Comparison of ENCODE assay signal across 8 mouse cellular contexts in the genomic region with DNA sequence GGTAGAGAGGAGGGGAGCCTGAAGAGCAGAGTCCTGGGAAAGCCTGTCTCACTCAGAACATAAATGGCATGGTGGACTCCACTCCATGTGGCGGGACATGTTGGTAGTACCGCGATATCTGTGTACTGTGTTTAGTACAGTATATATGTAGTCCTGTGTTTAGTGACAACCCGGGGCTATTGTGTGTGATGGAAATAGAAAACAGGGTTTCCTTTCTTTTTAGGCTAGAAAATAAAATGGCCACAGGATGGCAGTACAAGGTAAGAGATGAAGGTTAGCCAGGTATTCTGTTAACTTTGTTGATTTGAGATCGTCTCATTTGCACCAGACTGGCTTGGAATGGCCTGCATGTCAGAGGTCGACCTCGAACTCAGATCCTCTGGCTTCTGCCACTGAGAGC.
A peak's percentile ranks its signal among the peaks of the same experiment; 100 is the strongest.
DNase-seq lines count a peak whose midpoint lies in the region; ATAC-seq and TF ChIP-seq lines count a peak whose summit lies in the region.

No protein-coding gene starts in this region.

- no peak overlapping the region for H3K4me2 ChIP-seq in liver, embryonic 12.5 days
- H3K4me2 ChIP-seq in neural tube, embryonic 15.5 days: 0 out of 2 replicates have a peak overlapping the region, but pooled peaks have one; percentile 19

- H3K27ac ChIP-seq in liver, adult 2 months (replicated peaks; ENCODE audit: insufficient read depth, low read depth, low read length): no peak overlapping the region
- no peak overlapping the region for H3K27ac ChIP-seq in liver, embryonic 12.5 days
- no peak overlapping the region for H3K27ac ChIP-seq in neural tube, embryonic 15.5 days (replicated peaks)

- DNase-seq in liver, adult 2 months (ENCODE audit: extremely low read depth, low read depth, low spot score): peak; percentile 21
- DNase-seq in MN1 (ENCODE audit: low spot score): peak; percentile 69
- DNase-seq in heart, postnatal 10 days: peak; percentile 46 to 74
- DNase-seq in layer of hippocampus, postnatal 10 days (ENCODE audit: low spot score in 2 of 2): peak; percentile 32 to 56
- DNase-seq in Muller cell, postnatal 12 days (ENCODE audit: inconsistent ontology term): no peak

- peak; percentile 21; the same call in 1 of the 2 replicates for TF ChIP-seq CTCF in liver, adult 2 months (IDR thresholded peaks at IDR 0.05; ENCODE audit: low read depth, low read length)

- H3K36me3 ChIP-seq in liver, adult 2 months (ENCODE audit: control insufficient read depth, insufficient read depth, low read length): no peaks in the 10 kb centered on the region
- no peaks in the 10 kb centered on the region for H3K36me3 ChIP-seq in liver, embryonic 12.5 days
- H3K36me3 ChIP-seq in neural tube, embryonic 15.5 days: no peaks in the 10 kb centered on the region

- H3K9me3 ChIP-seq in liver, embryonic 12.5 days (replicated peaks): no peaks in the 10 kb centered on the region
- no peaks in the 10 kb centered on the region for H3K9me3 ChIP-seq in neural tube, embryonic 15.5 days (replicated peaks)

- no peak for TF ChIP-seq POLR2A in liver, adult 2 months (IDR thresholded peaks at IDR 0.05; ENCODE audit: extremely low read depth, insufficient read depth, low read length)

- ATAC-seq in liver, embryonic 12.5 days: no peak; the same call in 1 of the 2 replicates
- ATAC-seq in common myeloid progenitor, adult 5-6 weeks (replicated peaks; ENCODE audit: low read depth, poor library complexity, severe bottlenecking): peak; percentile 28
- peak; percentile 51 for ATAC-seq in neural tube, embryonic 15.5 days (ENCODE audit: low FRiP score)

- 19% methylated on average over 7 of the region's 7 CpGs for WGBS in liver, adult 2 months
- 18% methylated on average over 7 of the region's 7 CpGs for WGBS in liver, embryonic 12.5 days (ENCODE audit: insufficient replicate concordance)
- WGBS in neural tube, embryonic 15.5 days: 39% methylated on average over 7 of the region's 7 CpGs

- intact Hi-C loops in heart, postnatal 10 days (cut with DNase I): loop anchor here (1.0 to 10.0 kb wide), 4 partner anchors 39 to 367 kb away; a partner anchor contains a TSS

- H3K9ac ChIP-seq in liver, adult 2 months (ENCODE audit: low read depth, low read length): no peak overlapping the region
- H3K9ac ChIP-seq in liver, embryonic 12.5 days: no peak overlapping the region
- H3K9ac ChIP-seq in neural tube, embryonic 15.5 days (replicated peaks): no peak overlapping the region

- H3K4me1 ChIP-seq in liver, adult 2 months (ENCODE audit: control insufficient read depth, insufficient read depth, low read length): no peaks in the 10 kb centered on the region
- peaks cover 18% of the 10 kb centered on the region for H3K4me1 ChIP-seq in liver, embryonic 12.5 days
- 0 out of 2 replicates have a peak, but pooled peaks cover 7% of the 10 kb centered on the region for H3K4me1 ChIP-seq in neural tube, embryonic 15.5 days

- no peaks in the 10 kb centered on the region for H3K79me2 ChIP-seq in liver, adult 2 months (ENCODE audit: control insufficient read depth, insufficient read depth, low read length)

- H3K4me3 ChIP-seq in liver, adult 2 months (ENCODE audit: insufficient read depth, low read depth, low read length): no peak overlapping the region
- H3K4me3 ChIP-seq in liver, embryonic 12.5 days: no peak overlapping the region
- no peak overlapping the region for H3K4me3 ChIP-seq in neural tube, embryonic 15.5 days (replicated peaks)

- H3K27me3 ChIP-seq in liver, adult 2 months (ENCODE audit: control insufficient read depth, insufficient read depth, low read length): 0 out of 2 replicates have a peak, but pooled peaks cover 2% of the 10 kb centered on the region
- H3K27me3 ChIP-seq in liver, embryonic 12.5 days (replicated peaks): peaks cover 59% of the 10 kb centered on the region
- H3K27me3 ChIP-seq in neural tube, embryonic 15.5 days (replicated peaks): no peaks in the 10 kb centered on the region; the same call in 1 of the 2 replicates
